Mouse (Mus musculus) liver, adult 2 months (tissue): Measurements from ENCODE around the gene Tmem158.

Source experiments
- CTCF ChIP-seq: fragments of 200-500 bp; IDR thresholded peaks from 2 replicates; pipeline ENCODE4 v1.5.1; 2011; ENCODE audit warnings: low read depth, low read length, control low read depth
- POLR2A ChIP-seq: fragments of 200-500 bp; IDR thresholded peaks from 2 replicates; pipeline ENCODE4 v1.6.1; 2011; ENCODE audit warnings: low read length, control low read depth; ENCODE audit not compliant: insufficient read depth; ENCODE audit errors: extremely low read depth

DNA sequence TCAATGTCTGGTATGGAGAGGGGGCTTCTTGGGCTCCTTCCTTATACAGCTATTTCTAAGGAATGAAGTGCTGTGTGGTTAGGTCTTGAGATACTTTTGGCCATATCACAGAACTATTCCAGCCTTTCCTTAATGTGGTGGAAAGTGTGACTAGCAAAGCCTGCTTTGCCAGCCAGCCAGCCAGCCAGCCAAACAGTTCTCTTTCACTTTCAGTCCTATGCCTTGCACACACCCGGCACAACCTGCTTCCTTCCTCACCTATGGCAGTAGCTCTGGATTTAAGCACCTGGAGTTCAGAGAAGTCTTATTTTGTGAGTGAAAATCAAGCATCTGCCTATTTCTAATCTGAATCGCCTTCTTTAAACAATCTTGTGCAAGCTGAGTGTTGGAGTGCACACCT lies 20.9 kb downstream of the Tmem158 start:
- TF ChIP-seq CTCF: no peak
- no peak for TF ChIP-seq POLR2A
